Mouse (Mus musculus): ENCODE data around the gene Zfp827.

Gene Zfp827

GRCm38 (mm10) chr8:79027977-79028487, at the start of gene Zfp827:
Gene Zfp827 (plus strand): TSS chr8:79028437.
- peak; percentile 82 for DNase-seq (ENCODE audit: low read depth, low spot score)
- Histone ChIP-seq H3K27me3 (ENCODE audit: control insufficient read depth, insufficient read depth, low read length, poor library complexity, severe bottlenecking) (no peaks in the 10 kb centered on the region), H3K36me3 (ENCODE audit: control insufficient read depth, insufficient read depth, low read length, poor library complexity, severe bottlenecking) (no peaks in the 10 kb centered on the region)

- no peaks in the 10 kb centered on the region for H3K36me3 ChIP-seq (ENCODE audit: control insufficient read depth, insufficient read depth, low read length, poor library complexity, severe bottlenecking)
- no peaks in the 10 kb centered on the region for H3K27me3 ChIP-seq (ENCODE audit: control insufficient read depth, insufficient read depth, low read length, poor library complexity, severe bottlenecking)
- DNase-seq (ENCODE audit: low read depth, low spot score) = no peak
These were observed 23.9 kb upstream of the Zfp827 start for GRCm38 (mm10) chr8:79004341-79004740.

GRCm38 (mm10) chr8:79015061-79015460, 13.2 kb upstream of the Zfp827 start:
- Histone ChIP-seq H3K36me3 (ENCODE audit: control insufficient read depth, insufficient read depth, low read length, poor library complexity, severe bottlenecking) (no peaks in the 10 kb centered on the region), H3K27me3 (ENCODE audit: control insufficient read depth, insufficient read depth, low read length, poor library complexity, severe bottlenecking) (no peaks in the 10 kb centered on the region)
- DNase-seq (ENCODE audit: low read depth, low spot score) = no peak

- DNase-seq (ENCODE audit: low read depth, low spot score) = no peak
- no peaks in the 10 kb centered on the region for H3K27me3 ChIP-seq (ENCODE audit: control insufficient read depth, insufficient read depth, low read length, poor library complexity, severe bottlenecking)
- H3K36me3 ChIP-seq (ENCODE audit: control insufficient read depth, insufficient read depth, low read length, poor library complexity, severe bottlenecking) = no peaks in the 10 kb centered on the region
These were observed 12.2 kb upstream of the Zfp827 start for GRCm38 (mm10) chr8:79016076-79016475.

GRCm38 (mm10) chr8:79016583-79016982, 11.7 kb upstream of the Zfp827 start:
- Histone ChIP-seq H3K27me3 (ENCODE audit: control insufficient read depth, insufficient read depth, low read length, poor library complexity, severe bottlenecking) (no peaks in the 10 kb centered on the region), H3K36me3 (ENCODE audit: control insufficient read depth, insufficient read depth, low read length, poor library complexity, severe bottlenecking) (no peaks in the 10 kb centered on the region)
- DNase-seq (ENCODE audit: low read depth, low spot score) = no peak

- no peak for DNase-seq (ENCODE audit: low read depth, low spot score)
- Histone ChIP-seq H3K27me3 (ENCODE audit: control insufficient read depth, insufficient read depth, low read length, poor library complexity, severe bottlenecking) (no peaks in the 10 kb centered on the region), H3K36me3 (ENCODE audit: control insufficient read depth, insufficient read depth, low read length, poor library complexity, severe bottlenecking) (no peaks in the 10 kb centered on the region)
These were observed 4.3 kb upstream of the Zfp827 start for GRCm38 (mm10) chr8:79023922-79024321.

- DNase-seq (ENCODE audit: low read depth, low spot score) = no peak
- H3K36me3 ChIP-seq (ENCODE audit: control insufficient read depth, insufficient read depth, low read length, poor library complexity, severe bottlenecking) = no peaks in the 10 kb centered on the region
- H3K27me3 ChIP-seq (ENCODE audit: control insufficient read depth, insufficient read depth, low read length, poor library complexity, severe bottlenecking) = no peaks in the 10 kb centered on the region
These were observed 918 bp upstream of the Zfp827 start for GRCm38 (mm10) chr8:79027319-79027718.

GRCm38 (mm10) chr8:79028541-79029395, 531 bp downstream of the Zfp827 start:
- H3K36me3 ChIP-seq (ENCODE audit: control insufficient read depth, insufficient read depth, low read length, poor library complexity, severe bottlenecking) = no peaks in the 10 kb centered on the region
- DNase-seq (ENCODE audit: low read depth, low spot score) = peak; percentile 56
- no peaks in the 10 kb centered on the region for H3K27me3 ChIP-seq (ENCODE audit: control insufficient read depth, insufficient read depth, low read length, poor library complexity, severe bottlenecking)

- peak; percentile 62 for DNase-seq (ENCODE audit: low read depth, low spot score)
- Histone ChIP-seq H3K27me3 (ENCODE audit: control insufficient read depth, insufficient read depth, low read length, poor library complexity, severe bottlenecking) (no peaks in the 10 kb centered on the region), H3K36me3 (ENCODE audit: control insufficient read depth, insufficient read depth, low read length, poor library complexity, severe bottlenecking) (no peaks in the 10 kb centered on the region)
These were observed 1.4 kb downstream of the Zfp827 start for GRCm38 (mm10) chr8:79029396-79030325.

- peak; percentile 44 for DNase-seq (ENCODE audit: low read depth, low spot score)
- Histone ChIP-seq H3K27me3 (ENCODE audit: control insufficient read depth, insufficient read depth, low read length, poor library complexity, severe bottlenecking) (no peaks in the 10 kb centered on the region), H3K36me3 (ENCODE audit: control insufficient read depth, insufficient read depth, low read length, poor library complexity, severe bottlenecking) (no peaks in the 10 kb centered on the region)
These were observed 2.4 kb downstream of the Zfp827 start for GRCm38 (mm10) chr8:79030326-79031265.

GRCm38 (mm10) chr8:79037532-79037931, 9.3 kb downstream of the Zfp827 start:
- DNase-seq (ENCODE audit: low read depth, low spot score) = no peak
- H3K27me3 ChIP-seq (ENCODE audit: control insufficient read depth, insufficient read depth, low read length, poor library complexity, severe bottlenecking) = no peaks in the 10 kb centered on the region
- H3K36me3 ChIP-seq (ENCODE audit: control insufficient read depth, insufficient read depth, low read length, poor library complexity, severe bottlenecking) = no peaks in the 10 kb centered on the region

- H3K36me3 ChIP-seq (ENCODE audit: control insufficient read depth, insufficient read depth, low read length, poor library complexity, severe bottlenecking) = no peaks in the 10 kb centered on the region
- H3K27me3 ChIP-seq (ENCODE audit: control insufficient read depth, insufficient read depth, low read length, poor library complexity, severe bottlenecking) = no peaks in the 10 kb centered on the region
- no peak for DNase-seq (ENCODE audit: low read depth, low spot score)
These were observed 9.8 kb downstream of the Zfp827 start for GRCm38 (mm10) chr8:79037991-79038390.

- no peaks in the 10 kb centered on the region for H3K36me3 ChIP-seq (ENCODE audit: control insufficient read depth, insufficient read depth, low read length, poor library complexity, severe bottlenecking)
- H3K27me3 ChIP-seq (ENCODE audit: control insufficient read depth, insufficient read depth, low read length, poor library complexity, severe bottlenecking) = no peaks in the 10 kb centered on the region
- DNase-seq (ENCODE audit: low read depth, low spot score) = no peak
These were observed 13.2 kb downstream of the Zfp827 start for GRCm38 (mm10) chr8:79041429-79041828.

GRCm38 (mm10) chr8:79042252-79042651, 14.0 kb downstream of the Zfp827 start:
- H3K36me3 ChIP-seq (ENCODE audit: control insufficient read depth, insufficient read depth, low read length, poor library complexity, severe bottlenecking) = no peaks in the 10 kb centered on the region
- no peak for DNase-seq (ENCODE audit: low read depth, low spot score)

More at GRCm38 (mm10) chr8:79042252-79042651, 14.0 kb downstream of the Zfp827 start:
- H3K27me3 ChIP-seq (ENCODE audit: control insufficient read depth, insufficient read depth, low read length, poor library complexity, severe bottlenecking) = no peaks in the 10 kb centered on the region
